Mouse (Mus musculus): Measurements from ENCODE around the gene Anp32e. TPM values are rescaled to one million over a fixed set of nuclear protein-coding genes. Genes with fewer than 3 reads are reported as not detected.

Gene Anp32e
- total and polyA plus RNA-seq, 3 experiments = 94.7 to 405 (median 180) TPM

DNA sequence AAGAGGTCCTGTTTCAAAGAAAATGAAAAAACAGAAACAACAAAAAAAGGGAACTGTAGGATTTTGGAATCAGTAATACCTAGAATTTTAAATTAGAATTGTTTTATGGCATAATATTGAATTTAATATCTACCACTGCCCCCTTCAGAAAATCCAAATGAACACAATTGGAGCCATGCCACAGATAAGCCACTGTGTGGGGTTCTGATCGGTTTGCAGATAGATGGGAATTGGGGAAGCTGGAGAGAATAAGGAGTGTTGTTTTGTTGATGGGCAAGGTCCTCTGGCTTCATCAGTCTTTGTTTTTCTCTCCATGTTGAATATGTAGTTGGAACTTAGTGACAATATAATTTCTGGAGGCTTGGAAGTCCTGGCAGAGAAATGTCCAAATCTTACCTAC lies 5.4 kb downstream of the Anp32e start:
- Histone ChIP-seq H3K9me3 (replicated peaks) (no peaks in the 10 kb centered on the region), H3K36me3 (replicated peaks) (peaks cover 68% of the 10 kb centered on the region), H3K27me3 (ENCODE audit: insufficient read depth, low read length) (no peaks in the 10 kb centered on the region), H3K4me1 (ENCODE audit: insufficient read depth, low read depth, low read length) (peaks cover 29% of the 10 kb centered on the region), H3K4me3 (ENCODE audit: low read depth, low read length) (no peak overlapping the region)
- TF ChIP-seq TAL1 (conservative IDR thresholded peaks at IDR 0.05; ENCODE audit: low read depth, low read length) (no peak), GATA1 (IDR thresholded peaks at IDR 0.05; ENCODE audit: borderline replicate concordance, low read length) (no peak), POLR2AphosphoS5 (IDR thresholded peaks at IDR 0.05; ENCODE audit: insufficient replicate concordance, low read depth, low read length) (no peak), CTCF (IDR thresholded peaks at IDR 0.05; ENCODE audit: low read depth, low read length) (no peak), GATA2 (IDR thresholded peaks at IDR 0.05; ENCODE audit: borderline replicate concordance, low read depth, low read length) (no peak)
- DNase-seq (ENCODE audit: low spot score) (no peak), ATAC-seq (ENCODE audit: extremely low read depth, insufficient number of reproducible peaks, low FRiP score, poor library complexity, severe bottlenecking) (no peak)

DNA sequence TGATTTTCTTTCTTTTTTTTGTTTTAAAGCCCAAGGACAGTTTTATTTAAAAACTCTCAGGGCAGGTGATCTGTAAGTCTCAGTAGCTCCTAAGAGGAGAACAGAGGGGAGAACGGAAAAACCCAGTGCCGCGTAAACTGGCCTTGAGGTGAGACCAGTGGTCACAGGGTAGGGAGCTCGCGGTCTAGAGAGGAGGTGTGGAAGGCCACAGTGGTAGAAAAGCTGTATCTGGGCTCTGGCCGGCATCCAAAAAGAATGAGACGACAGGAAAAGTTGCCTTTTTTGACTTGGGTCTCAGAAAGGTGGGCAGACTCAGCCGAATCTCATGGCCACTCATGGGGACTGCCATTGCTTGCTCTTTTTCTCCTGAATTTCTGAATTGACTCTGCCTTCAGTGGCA lies 9.2 kb downstream of the Anp32e start:
- DNase-seq (ENCODE audit: low spot score) (no peak), ATAC-seq (ENCODE audit: extremely low read depth, insufficient number of reproducible peaks, low FRiP score, poor library complexity, severe bottlenecking) (no peak)
- no peak overlapping the region for H3K4me3 ChIP-seq (ENCODE audit: low read depth, low read length)
- H3K36me3 ChIP-seq (replicated peaks) = peaks cover 93% of the 10 kb centered on the region
- H3K4me1 ChIP-seq (ENCODE audit: insufficient read depth, low read depth, low read length) = peaks cover 27% of the 10 kb centered on the region
- H3K9me3 ChIP-seq (replicated peaks) = no peaks in the 10 kb centered on the region
- TF ChIP-seq POLR2AphosphoS5 (IDR thresholded peaks at IDR 0.05; ENCODE audit: insufficient replicate concordance, low read depth, low read length) (no peak), GATA1 (IDR thresholded peaks at IDR 0.05; ENCODE audit: borderline replicate concordance, low read length) (no peak), CTCF (IDR thresholded peaks at IDR 0.05; ENCODE audit: low read depth, low read length) (no peak), GATA2 (IDR thresholded peaks at IDR 0.05; ENCODE audit: borderline replicate concordance, low read depth, low read length) (no peak), TAL1 (conservative IDR thresholded peaks at IDR 0.05; ENCODE audit: low read depth, low read length) (no peak)
- no peaks in the 10 kb centered on the region for H3K27me3 ChIP-seq (ENCODE audit: insufficient read depth, low read length)

DNA sequence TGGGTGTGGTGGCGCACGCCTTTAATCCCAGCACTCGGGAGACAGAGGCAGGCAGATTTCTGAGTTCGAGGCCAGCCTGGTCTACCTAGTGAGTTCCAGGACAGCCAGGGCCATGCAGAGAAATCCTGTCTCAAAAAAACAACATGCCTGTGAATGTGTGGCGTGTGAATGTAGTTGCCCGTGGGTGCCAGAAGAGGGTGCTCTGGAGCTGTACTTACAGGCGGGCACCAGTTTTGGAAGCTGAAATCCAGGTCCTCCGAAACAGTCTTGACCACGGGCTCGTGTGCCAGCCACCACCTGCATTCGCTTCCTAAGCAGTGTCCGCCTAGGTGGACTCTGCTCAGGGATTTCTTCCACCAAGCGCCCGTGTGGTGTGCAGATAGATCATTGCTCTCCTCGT lies 9.8 kb downstream of the Anp32e start:
- DNase-seq (ENCODE audit: low spot score) (no peak), ATAC-seq (ENCODE audit: extremely low read depth, insufficient number of reproducible peaks, low FRiP score, poor library complexity, severe bottlenecking) (no peak)
- Histone ChIP-seq H3K4me1 (ENCODE audit: insufficient read depth, low read depth, low read length) (peaks cover 23% of the 10 kb centered on the region), H3K9me3 (replicated peaks) (no peaks in the 10 kb centered on the region), H3K36me3 (replicated peaks) (peaks cover 92% of the 10 kb centered on the region), H3K4me3 (ENCODE audit: low read depth, low read length) (no peak overlapping the region), H3K27me3 (ENCODE audit: insufficient read depth, low read length) (no peaks in the 10 kb centered on the region)
- TF ChIP-seq GATA2 (IDR thresholded peaks at IDR 0.05; ENCODE audit: borderline replicate concordance, low read depth, low read length) (no peak), GATA1 (IDR thresholded peaks at IDR 0.05; ENCODE audit: borderline replicate concordance, low read length) (no peak), TAL1 (conservative IDR thresholded peaks at IDR 0.05; ENCODE audit: low read depth, low read length) (no peak), CTCF (IDR thresholded peaks at IDR 0.05; ENCODE audit: low read depth, low read length) (peak; percentile 59), POLR2AphosphoS5 (IDR thresholded peaks at IDR 0.05; ENCODE audit: insufficient replicate concordance, low read depth, low read length) (no peak)

DNA sequence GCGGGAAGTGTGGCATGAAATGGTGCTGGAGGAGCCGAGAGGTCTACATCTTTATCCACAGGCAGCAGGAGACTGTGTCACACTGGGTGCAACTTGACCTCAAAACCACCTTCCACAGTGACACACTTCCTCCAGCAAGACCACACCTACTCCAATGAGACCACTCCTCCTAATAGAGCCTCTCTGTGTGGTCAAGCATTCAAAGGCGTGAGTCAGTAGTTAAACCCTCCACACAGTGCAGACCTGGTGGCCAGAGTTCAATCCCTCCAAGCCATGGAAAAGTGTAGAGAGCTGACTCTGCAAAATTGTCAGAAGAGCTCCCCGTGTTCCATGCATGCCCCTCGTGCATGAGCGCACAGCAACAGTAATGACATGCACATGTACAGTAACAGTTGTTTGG lies 13.7 kb downstream of the Anp32e start:
- Histone ChIP-seq H3K27me3 (ENCODE audit: insufficient read depth, low read length) (no peaks in the 10 kb centered on the region), H3K4me1 (ENCODE audit: insufficient read depth, low read depth, low read length) (peaks cover 22% of the 10 kb centered on the region), H3K4me3 (ENCODE audit: low read depth, low read length) (no peak overlapping the region), H3K36me3 (replicated peaks) (peaks cover 95% of the 10 kb centered on the region), H3K9me3 (replicated peaks) (no peaks in the 10 kb centered on the region)
- TF ChIP-seq POLR2AphosphoS5 (IDR thresholded peaks at IDR 0.05; ENCODE audit: insufficient replicate concordance, low read depth, low read length) = no peak
- no peak for TF ChIP-seq TAL1 (conservative IDR thresholded peaks at IDR 0.05; ENCODE audit: low read depth, low read length)
- no peak for TF ChIP-seq GATA1 (IDR thresholded peaks at IDR 0.05; ENCODE audit: borderline replicate concordance, low read length)
- TF ChIP-seq GATA2 (IDR thresholded peaks at IDR 0.05; ENCODE audit: borderline replicate concordance, low read depth, low read length) = no peak
- TF ChIP-seq CTCF (IDR thresholded peaks at IDR 0.05; ENCODE audit: low read depth, low read length) = no peak
- ATAC-seq (ENCODE audit: extremely low read depth, insufficient number of reproducible peaks, low FRiP score, poor library complexity, severe bottlenecking) (no peak), DNase-seq (ENCODE audit: low spot score) (no peak)

DNA sequence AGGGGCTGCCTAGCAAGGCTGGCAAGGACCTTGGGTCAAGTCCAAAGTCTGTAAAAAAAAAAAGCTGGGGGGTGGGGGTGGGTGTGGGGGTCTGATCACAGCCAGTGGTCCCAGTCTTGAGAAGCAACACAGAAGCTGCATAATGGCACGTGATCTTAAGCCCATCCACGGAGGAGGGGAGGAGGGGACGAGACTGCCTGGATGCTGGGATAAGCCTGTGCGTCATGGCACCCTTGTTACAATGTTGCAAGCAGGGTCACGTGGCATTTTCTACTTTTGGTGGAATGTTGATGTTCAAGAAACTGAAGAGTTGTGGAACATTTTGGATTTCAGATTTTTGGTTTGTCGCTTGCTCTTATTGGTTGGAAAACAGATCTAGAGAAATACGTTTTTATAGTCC lies 14.2 kb downstream of the Anp32e start:
- ATAC-seq (ENCODE audit: extremely low read depth, insufficient number of reproducible peaks, low FRiP score, poor library complexity, severe bottlenecking) (no peak), DNase-seq (ENCODE audit: low spot score) (no peak)
- Histone ChIP-seq H3K9me3 (replicated peaks) (no peaks in the 10 kb centered on the region), H3K4me3 (ENCODE audit: low read depth, low read length) (no peak overlapping the region), H3K27me3 (ENCODE audit: insufficient read depth, low read length) (no peaks in the 10 kb centered on the region), H3K4me1 (ENCODE audit: insufficient read depth, low read depth, low read length) (peaks cover 22% of the 10 kb centered on the region), H3K36me3 (replicated peaks) (peaks cover 94% of the 10 kb centered on the region)
- no peak for TF ChIP-seq TAL1 (conservative IDR thresholded peaks at IDR 0.05; ENCODE audit: low read depth, low read length)
- no peak for TF ChIP-seq POLR2AphosphoS5 (IDR thresholded peaks at IDR 0.05; ENCODE audit: insufficient replicate concordance, low read depth, low read length)
- no peak for TF ChIP-seq GATA1 (IDR thresholded peaks at IDR 0.05; ENCODE audit: borderline replicate concordance, low read length)
- TF ChIP-seq CTCF (IDR thresholded peaks at IDR 0.05; ENCODE audit: low read depth, low read length) = no peak
- no peak for TF ChIP-seq GATA2 (IDR thresholded peaks at IDR 0.05; ENCODE audit: borderline replicate concordance, low read depth, low read length)

DNA sequence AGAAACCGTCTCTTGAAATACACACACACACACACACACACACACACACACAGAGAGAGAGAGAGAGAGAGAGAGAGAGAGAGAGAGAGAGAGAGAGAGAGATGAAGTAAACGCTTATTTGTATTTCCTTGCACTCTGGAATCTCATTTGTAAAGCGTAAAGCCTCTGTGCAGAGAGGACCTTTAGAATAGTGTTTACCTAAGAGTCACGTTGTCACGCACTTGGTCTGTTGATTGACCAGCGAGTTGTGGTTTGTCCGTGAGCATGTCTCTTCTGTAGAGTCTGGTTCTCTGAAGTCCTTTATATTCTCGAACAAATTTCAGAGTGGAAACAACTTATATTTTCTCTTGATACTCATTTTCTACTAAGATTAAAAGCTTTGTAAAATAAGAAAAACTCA lies 15.7 kb downstream of the Anp32e start:
- ATAC-seq (ENCODE audit: extremely low read depth, insufficient number of reproducible peaks, low FRiP score, poor library complexity, severe bottlenecking) (no peak), DNase-seq (ENCODE audit: low spot score) (no peak)
- TF ChIP-seq GATA1 (IDR thresholded peaks at IDR 0.05; ENCODE audit: borderline replicate concordance, low read length) (no peak), POLR2AphosphoS5 (IDR thresholded peaks at IDR 0.05; ENCODE audit: insufficient replicate concordance, low read depth, low read length) (no peak)
- no peaks in the 10 kb centered on the region for H3K9me3 ChIP-seq (replicated peaks)
- H3K4me3 ChIP-seq (ENCODE audit: low read depth, low read length) = no peak overlapping the region
- peaks cover 89% of the 10 kb centered on the region for H3K36me3 ChIP-seq (replicated peaks)
- H3K4me1 ChIP-seq (ENCODE audit: insufficient read depth, low read depth, low read length) = peaks cover 22% of the 10 kb centered on the region
- H3K27me3 ChIP-seq (ENCODE audit: insufficient read depth, low read length) = no peaks in the 10 kb centered on the region
